Mouse (Mus musculus) G1E (cell line): ENCODE results near the gene Sars2.

Source experiments
- CTCF ChIP-seq: IDR thresholded peaks from 2 replicates; pipeline ENCODE4 v1.5.1; 2012; ENCODE audit warnings: low read depth, low read length, inconsistent platforms, mixed read lengths
- GATA1 ChIP-seq: IDR thresholded peaks from 2 replicates; pipeline ENCODE4 v1.6.1; 2012; ENCODE audit warnings: borderline replicate concordance, low read length, inconsistent platforms, mixed read lengths
- GATA2 ChIP-seq: IDR thresholded peaks from 2 replicates; pipeline ENCODE4 v1.6.1; 2012; ENCODE audit warnings: low read depth, low read length, inconsistent platforms, borderline replicate concordance
- POLR2AphosphoS5 ChIP-seq: IDR thresholded peaks from 2 replicates; pipeline ENCODE4 v1.6.1; 2012; ENCODE audit warnings: low read depth, low read length, inconsistent platforms; ENCODE audit not compliant: insufficient replicate concordance
- TAL1 ChIP-seq: conservative IDR thresholded peaks from 2 replicates; pipeline ENCODE4 v1.6.1; 2012; ENCODE audit warnings: low read depth, low read length, inconsistent platforms, mixed read lengths

GRCm38 (mm10) chr7:28702601-28703143 is 39.1 kb upstream of the Sars2 start:
- TF ChIP-seq CTCF (no peak), GATA1 (no peak), TAL1 (no peak), POLR2AphosphoS5 (no peak), GATA2 (no peak)
